Mouse (Mus musculus) T-helper 1 cell (primary cell): ENCODE data around the gene Rpa2.

Source experiments
- in situ Hi-C: fragments of 300-600 bp; cut with MboI, MseI; formaldehyde crosslinking; loops from one replicate; pipeline ENCODE4 v1.15.1; 2025; ENCODE audit warnings: high pct_unique_total_duplicates

Rpa2 gene

GRCm38 (mm10) chr4:132803212-132803611 lies 35.1 kb downstream of the Rpa2 start:
- in situ Hi-C loops: no loop called here

GRCm38 (mm10) chr4:132803876-132804275 lies 35.7 kb downstream of the Rpa2 start:
- in situ Hi-C loops: no loop called here

- in situ Hi-C loops: no loop called here
These were observed 36.2 kb downstream of the Rpa2 start for GRCm38 (mm10) chr4:132804331-132804730.

GRCm38 (mm10) chr4:132805146-132805545 lies 37.0 kb downstream of the Rpa2 start:
- in situ Hi-C loops: no loop called here

GRCm38 (mm10) chr4:132805599-132806197 lies 37.6 kb downstream of the Rpa2 start:
- in situ Hi-C loops: no loop called here

GRCm38 (mm10) chr4:132806620-132807191 lies 38.6 kb downstream of the Rpa2 start:
- in situ Hi-C loops: no loop called here

- in situ Hi-C loops: no loop called here
These were observed 39.9 kb downstream of the Rpa2 start for GRCm38 (mm10) chr4:132807771-132808641.

GRCm38 (mm10) chr4:132809621-132810020 lies 41.5 kb downstream of the Rpa2 start:
- in situ Hi-C loops: no loop called here

- in situ Hi-C loops: no loop called here
These were observed 48.3 kb downstream of the Rpa2 start for GRCm38 (mm10) chr4:132816404-132816803.

- in situ Hi-C loops: no loop called here
These were observed 48.7 kb downstream of the Rpa2 start for GRCm38 (mm10) chr4:132816855-132817254.

GRCm38 (mm10) chr4:132818442-132818841 lies 50.3 kb downstream of the Rpa2 start:
- in situ Hi-C loops: no loop called here

- in situ Hi-C loops: loop anchor here (5.0 kb wide), 1 partner anchor 41 kb away; no protein-coding TSS in a partner anchor
These were observed 55.7 kb downstream of the Rpa2 start for GRCm38 (mm10) chr4:132823614-132824366.
